Mouse (Mus musculus) megakaryocyte, embryonic 14.5 days (primary cell): Measurements from ENCODE around the gene Zdhhc9.

Experiments used
- FLI1 ChIP-seq: IDR thresholded peaks from 2 replicates; pipeline ENCODE4 v1.6.1; 2012; ENCODE audit warnings: low read length, inconsistent platforms, mixed read lengths
- GATA1 ChIP-seq: IDR thresholded peaks from 3 replicates; pipeline ENCODE4 v1.6.1; 2012; ENCODE audit warnings: mixed read lengths, low read length, inconsistent platforms, borderline replicate concordance

DNA sequence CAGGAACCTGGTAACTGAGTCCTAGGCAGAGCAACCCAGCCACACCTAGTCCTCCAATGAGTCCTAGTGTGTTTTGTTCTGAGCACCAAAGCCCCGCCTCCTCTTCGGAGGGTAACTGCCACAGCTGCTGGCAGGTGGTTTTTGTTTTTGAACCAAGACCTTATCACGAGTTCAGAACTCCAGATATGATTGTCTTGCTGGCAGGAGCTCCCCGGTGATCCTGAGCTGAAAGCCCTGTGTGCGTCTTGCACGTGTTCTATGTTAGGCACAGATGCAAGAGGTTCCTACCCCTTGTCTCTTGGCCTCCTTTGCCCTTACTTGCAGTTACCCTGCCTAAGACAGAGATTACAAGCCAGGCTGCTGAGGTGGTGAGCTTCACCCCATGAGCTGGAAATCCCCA lies 67.2 kb downstream of the Zdhhc9 start:
- TF ChIP-seq GATA1 (no peak), FLI1 (no peak)
